Mouse (Mus musculus) retina, adult 2 months (tissue): ENCODE data around the gene Abca4.
A peak's percentile ranks its signal among the peaks of the same experiment; 100 is the strongest.
"Not testable (repeated sequence)": the region's sequence is repeated elsewhere in the genome, so short reads cannot be mapped to it uniquely, and the experiment has no call there.

ENCODE experiments used
- DNase-seq: peaks from one replicate; pipeline ENCODE4 v3.0.0-alpha.2; 2012; ENCODE audit warnings: low read depth, low spot score

The Abca4 gene

GRCm38 (mm10) chr3:122058439-122059198 lies 14.4 kb downstream of the Abca4 start:
- DNase-seq, result no peak

- no peak for DNase-seq
Observed at GRCm38 (mm10) chr3:122062586-122062985, 18.3 kb downstream of the Abca4 start.

GRCm38 (mm10) chr3:122064556-122065410 lies 20.5 kb downstream of the Abca4 start:
- DNase-seq, result no peak

- DNase-seq, result no peak
Observed at GRCm38 (mm10) chr3:122071769-122072168, 27.5 kb downstream of the Abca4 start.

GRCm38 (mm10) chr3:122072646-122073571 lies 28.7 kb downstream of the Abca4 start:
- DNase-seq, result no peak

GRCm38 (mm10) chr3:122073595-122073994 lies 29.4 kb downstream of the Abca4 start:
- no peak for DNase-seq

- DNase-seq, result no peak
Observed at GRCm38 (mm10) chr3:122074334-122074733, 30.1 kb downstream of the Abca4 start.

GRCm38 (mm10) chr3:122078141-122078540 lies 33.9 kb downstream of the Abca4 start:
- no peak for DNase-seq

- DNase-seq, result no peak
Observed at GRCm38 (mm10) chr3:122079172-122079571, 34.9 kb downstream of the Abca4 start.

- DNase-seq, result not testable (repeated sequence)
Observed at GRCm38 (mm10) chr3:122081634-122082033, 37.4 kb downstream of the Abca4 start.

- no peak for DNase-seq
Observed at GRCm38 (mm10) chr3:122082338-122082737, 38.1 kb downstream of the Abca4 start.

- DNase-seq, result no peak
Observed at GRCm38 (mm10) chr3:122085157-122085989, 41.1 kb downstream of the Abca4 start.

GRCm38 (mm10) chr3:122088054-122088681 lies 43.9 kb downstream of the Abca4 start:
- no peak for DNase-seq

- no peak for DNase-seq
Observed at GRCm38 (mm10) chr3:122090338-122090737, 46.1 kb downstream of the Abca4 start.

- no peak for DNase-seq
Observed at GRCm38 (mm10) chr3:122099713-122100112, 55.5 kb downstream of the Abca4 start.

- no peak for DNase-seq
Observed at GRCm38 (mm10) chr3:122102091-122102490, 57.8 kb downstream of the Abca4 start.

- DNase-seq, result peak; percentile 58
Observed at GRCm38 (mm10) chr3:122103864-122104808, 59.9 kb downstream of the Abca4 start.

GRCm38 (mm10) chr3:122106920-122107319 lies 62.7 kb downstream of the Abca4 start:
- DNase-seq, result no peak

GRCm38 (mm10) chr3:122107643-122108194 lies 63.5 kb downstream of the Abca4 start:
- no peak for DNase-seq
